Mouse (Mus musculus) adrenal gland, adult (tissue): ENCODE measurements at regions not wholly inside any gene's neighbourhood (a gene's known extent, or its start where the extent isn't known, plus 50 kb on each side); places are given as distances from the start of the nearest gene placed in this dataset.
"Not testable (repeated sequence)": the region's sequence is repeated elsewhere in the genome, so short reads cannot be mapped to it uniquely, and the experiment has no call there.

Experiments
- DNase-seq, 2 experiments: peaks; one replicate each; pipeline ENCODE4 v3.0.0; 2022 to 2023; ENCODE audit warnings: low spot score in 1 of 2; ENCODE audit not compliant: inconsistent age in 2 of 2

- no peak for DNase-seq
These were observed 158.3 kb upstream of the Ptprz1 start for GRCm38 (mm10) chr6:22716864-22717557.

- DNase-seq, result no peak
These were observed 159.0 kb upstream of the Ptprz1 start for GRCm38 (mm10) chr6:22716144-22716856.

GRCm38 (mm10) chr6:22698187-22698586 is 177.1 kb upstream of the Ptprz1 start:
- no peak for DNase-seq

GRCm38 (mm10) chr6:22688678-22689126 is 186.6 kb upstream of the Ptprz1 start:
- DNase-seq, result no peak

GRCm38 (mm10) chr6:22674586-22674929 is 200.7 kb upstream of the Ptprz1 start:
- DNase-seq, result no peak

GRCm38 (mm10) chr6:22673919-22674585 is 201.2 kb upstream of the Ptprz1 start:
- no peak for DNase-seq

- DNase-seq, result no peak
These were observed 203.8 kb upstream of the Ptprz1 start for GRCm38 (mm10) chr6:22671524-22671923.

- peak; percentile 59 to 85 for DNase-seq
These were observed 206.9 kb upstream of the Ptprz1 start for GRCm38 (mm10) chr6:22668190-22668975.

- not testable (repeated sequence) for DNase-seq
These were observed 217.9 kb upstream of the Ptprz1 start for GRCm38 (mm10) chr6:22657401-22657800.

GRCm38 (mm10) chr6:22640100-22640499 is 235.2 kb upstream of the Ptprz1 start:
- DNase-seq, result no peak

- DNase-seq, result no peak
These were observed 240.2 kb upstream of the Ptprz1 start for GRCm38 (mm10) chr6:22635141-22635540.

GRCm38 (mm10) chr6:22634740-22635139 is 240.6 kb upstream of the Ptprz1 start:
- DNase-seq, result no peak

- peak; percentile 7 to 49 for DNase-seq
These were observed 235.5 kb upstream of the Fam3c start for GRCm38 (mm10) chr6:22591592-22591991.

GRCm38 (mm10) chr6:22584851-22585250 is 228.8 kb upstream of the Fam3c start:
- DNase-seq, result no peak

- DNase-seq, result no peak
These were observed 216.9 kb upstream of the Fam3c start for GRCm38 (mm10) chr6:22572925-22573324.

GRCm38 (mm10) chr6:22567891-22568290 is 211.8 kb upstream of the Fam3c start:
- peak in 1 of 2 experiments; percentile 38 for DNase-seq

GRCm38 (mm10) chr6:22548296-22549245 is 192.5 kb upstream of the Fam3c start:
- no peak for DNase-seq

- no peak for DNase-seq
These were observed 185.6 kb upstream of the Fam3c start for GRCm38 (mm10) chr6:22541603-22542002.

GRCm38 (mm10) chr6:22538254-22538653 is 182.2 kb upstream of the Fam3c start:
- DNase-seq, result no peak

GRCm38 (mm10) chr6:22524384-22524783 is 168.3 kb upstream of the Fam3c start:
- DNase-seq, result no peak
